Mouse (Mus musculus) spleen, adult 12 weeks (tissue): ENCODE results near the gene Ccdc115.
A peak's percentile ranks its signal among the peaks of the same experiment; 100 is the strongest.
"Not testable (repeated sequence)": the region's sequence is repeated elsewhere in the genome, so short reads cannot be mapped to it uniquely, and the experiment has no call there.

Source experiments
- DNase-seq: peaks from one replicate; pipeline ENCODE4 v3.0.0; 2022; ENCODE audit warnings: low spot score

The Ccdc115 gene

DNA sequence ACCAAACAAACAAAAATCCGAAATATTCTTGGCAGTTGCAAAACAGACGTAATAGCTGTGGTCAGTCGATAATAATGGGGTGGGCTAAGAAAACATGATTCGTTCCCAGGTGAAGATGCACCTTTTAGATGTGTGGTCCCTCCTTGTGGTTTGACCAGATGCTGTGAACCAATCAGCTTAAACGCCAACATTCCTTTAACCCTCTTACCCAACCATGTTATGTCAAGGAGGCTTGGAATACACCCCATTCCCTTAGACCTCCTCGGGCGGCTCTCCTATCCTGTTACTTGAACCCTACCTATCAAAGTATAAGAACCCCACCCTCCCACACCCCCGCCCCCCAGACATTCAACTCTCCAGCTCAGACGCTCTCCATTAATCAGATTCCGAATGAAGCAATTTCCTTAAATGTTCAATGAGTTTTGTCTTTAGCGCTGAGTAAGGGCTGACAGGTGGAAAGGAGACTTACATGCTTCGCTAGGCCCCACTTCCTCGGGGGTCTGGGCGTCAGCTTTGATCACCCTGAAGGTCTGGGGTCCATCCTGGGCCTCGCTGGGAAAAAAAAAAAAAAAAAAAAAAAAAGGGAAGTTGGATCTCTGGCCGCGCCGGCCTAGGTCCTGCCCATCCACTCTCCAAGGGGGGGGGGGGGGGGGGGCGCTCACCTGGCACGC is 956 bp downstream of the Ccdc115 start:
- no peak for DNase-seq

DNA sequence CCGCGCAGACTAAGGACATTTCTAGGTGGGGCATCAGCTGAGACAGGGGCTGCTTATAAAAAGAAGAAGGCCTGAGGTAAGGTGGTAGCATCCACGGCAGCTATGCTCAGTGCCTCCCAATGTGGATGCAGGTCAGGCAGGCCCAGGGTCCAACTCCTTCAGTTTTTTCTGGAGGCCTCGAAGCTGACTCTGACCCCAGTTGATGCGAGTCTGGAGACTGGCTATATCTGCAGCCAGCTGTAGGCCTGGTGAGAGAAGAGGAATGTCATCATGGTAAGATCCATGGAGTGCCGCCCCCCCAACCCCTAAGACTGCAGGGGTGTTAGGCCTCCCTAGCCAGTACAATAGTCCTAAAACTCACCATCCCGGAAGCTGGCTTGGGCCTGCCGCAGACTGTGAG is 2.1 kb downstream of the Ccdc115 start:
- not testable (repeated sequence) for DNase-seq

DNA sequence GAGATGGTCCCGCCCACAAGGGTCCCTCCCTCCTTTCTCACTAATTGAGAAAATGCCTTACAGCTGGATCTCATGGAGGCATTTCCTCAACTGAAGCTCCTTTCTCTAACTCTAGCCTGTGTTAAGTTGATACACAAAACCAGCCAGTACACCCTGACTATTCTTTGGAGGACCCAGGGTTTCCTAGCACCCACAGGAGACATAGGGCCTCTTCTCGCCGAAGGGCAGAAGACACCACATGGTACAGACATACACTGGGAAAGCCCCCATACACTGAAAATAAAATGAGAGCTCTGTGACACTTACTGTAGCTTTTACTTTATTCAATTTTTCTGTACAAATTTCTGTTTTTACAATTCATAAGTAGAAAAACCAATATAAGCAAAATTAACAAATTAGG is 3.1 kb downstream of the Ccdc115 start:
- DNase-seq = no peak

DNA sequence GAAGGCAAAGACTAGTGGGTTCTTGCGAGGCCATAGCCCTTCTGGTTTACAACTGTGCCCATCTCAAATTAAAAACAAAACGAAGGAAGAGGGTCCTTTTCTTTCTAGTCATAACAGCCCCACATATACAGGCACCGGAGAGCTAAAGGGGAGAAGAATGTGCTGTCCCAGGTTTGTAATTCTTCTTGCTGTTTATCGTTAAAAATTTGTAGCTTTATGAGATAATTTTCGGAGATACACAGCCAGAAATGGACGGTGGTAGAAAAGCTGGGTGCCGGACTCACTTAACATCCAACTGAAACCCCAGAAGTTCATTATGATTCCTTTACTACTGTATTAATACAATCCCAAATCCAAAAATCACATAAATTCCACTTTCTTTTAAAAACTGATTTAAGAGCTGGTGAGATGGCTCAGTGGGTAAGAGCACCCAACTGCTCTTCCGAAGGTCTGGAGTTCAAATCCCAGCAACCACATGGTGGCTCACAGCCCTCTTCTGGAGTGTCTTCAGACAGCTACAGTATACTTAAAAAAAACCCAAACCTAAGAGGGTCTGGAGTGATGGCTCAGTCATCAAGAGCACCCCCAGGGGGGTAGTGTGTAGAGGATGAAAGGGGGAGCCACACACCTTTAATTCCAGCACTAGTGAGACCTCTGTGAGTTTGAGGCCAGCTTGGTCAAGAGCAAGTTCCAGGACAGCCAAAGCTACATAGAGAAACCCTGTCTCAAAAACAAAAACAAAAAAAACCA is 3.9 kb downstream of the Ccdc115 start:
- DNase-seq = no peak

- DNase-seq = peak; percentile 83
These were observed 4.8 kb downstream of the Ccdc115 start for GRCm38 (mm10) chr1:34434660-34435160.

DNA sequence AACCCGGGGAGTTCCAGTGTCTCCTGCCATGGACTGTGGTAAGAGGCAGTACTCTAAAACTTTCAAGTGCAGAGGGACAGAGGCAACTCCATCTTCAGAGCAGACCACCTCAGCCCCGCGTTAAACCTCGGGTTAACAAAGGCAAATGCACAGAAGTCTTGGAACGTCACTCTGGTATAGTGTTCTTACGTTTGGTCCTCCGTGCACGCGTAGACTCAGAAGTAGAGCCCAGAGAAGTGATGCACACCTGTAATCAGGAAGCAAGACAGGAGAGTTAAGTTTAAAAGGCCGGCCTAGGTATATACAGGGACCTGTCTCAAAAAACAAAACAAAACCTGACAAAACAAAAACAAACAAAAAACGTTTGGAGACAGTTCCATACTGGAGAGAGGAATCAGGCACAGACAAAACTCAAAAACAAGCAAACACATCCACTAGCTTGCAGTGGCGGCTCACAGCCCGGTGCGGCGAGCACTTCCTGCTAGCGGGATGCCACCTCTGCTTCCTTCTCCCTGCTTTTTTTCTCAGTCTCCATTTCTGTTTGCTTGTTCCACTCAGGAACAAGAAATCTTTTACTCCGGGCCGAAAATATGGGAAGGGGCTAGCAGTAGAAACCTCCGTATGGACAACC is 5.5 kb downstream of the Ccdc115 start:
- DNase-seq = peak; percentile 21

- DNase-seq = no peak
These were observed 6.5 kb downstream of the Ccdc115 start for GRCm38 (mm10) chr1:34432776-34433481.

GRCm38 (mm10) chr1:34432411-34432775 is 7.1 kb downstream of the Ccdc115 start:
- DNase-seq = no peak

- DNase-seq = no peak
These were observed 8.0 kb downstream of the Ccdc115 start for GRCm38 (mm10) chr1:34431431-34431830.

DNA sequence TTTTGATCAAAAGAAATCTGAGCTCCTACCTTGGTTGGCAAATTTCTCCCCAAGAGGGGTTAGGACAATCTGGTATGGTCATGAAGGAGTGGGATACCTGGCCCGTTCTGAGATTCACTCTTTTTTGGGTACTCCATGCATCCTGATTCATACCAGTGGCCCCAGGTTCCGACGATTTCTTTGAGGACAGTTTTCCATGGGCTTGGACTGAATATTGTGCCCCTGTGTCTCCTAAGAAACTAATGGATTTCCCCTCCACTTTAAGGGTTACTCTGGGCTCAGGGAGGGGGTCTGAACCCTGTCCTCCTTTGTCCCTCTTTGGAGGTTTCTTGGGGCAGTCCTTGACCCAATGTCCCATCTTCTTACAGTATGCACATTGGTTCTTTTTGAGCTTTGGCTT is 8.5 kb downstream of the Ccdc115 start:
- DNase-seq = no peak

DNA sequence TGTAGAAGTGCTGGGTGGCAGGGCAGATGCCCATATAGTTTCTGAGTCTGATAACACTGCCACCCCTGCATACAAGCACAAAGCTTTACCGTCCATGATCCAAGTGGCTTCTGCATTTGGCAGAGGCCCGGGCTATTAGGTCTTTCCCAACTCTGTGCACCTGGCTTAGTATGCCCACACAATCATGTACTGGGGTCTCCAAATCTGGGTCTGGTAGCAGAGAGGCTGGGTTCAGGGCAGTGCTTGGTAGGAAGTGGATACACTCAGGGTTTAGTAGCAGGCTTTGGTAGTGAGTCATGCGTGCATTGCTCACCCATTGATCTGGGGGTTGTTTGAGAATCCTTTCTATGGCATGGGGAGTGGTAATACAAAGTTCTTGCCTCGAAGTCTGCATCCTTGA is 10.2 kb downstream of the Ccdc115 start:
- no peak for DNase-seq

- no peak for DNase-seq
These were observed 11.0 kb downstream of the Ccdc115 start for GRCm38 (mm10) chr1:34428466-34428865.

DNA sequence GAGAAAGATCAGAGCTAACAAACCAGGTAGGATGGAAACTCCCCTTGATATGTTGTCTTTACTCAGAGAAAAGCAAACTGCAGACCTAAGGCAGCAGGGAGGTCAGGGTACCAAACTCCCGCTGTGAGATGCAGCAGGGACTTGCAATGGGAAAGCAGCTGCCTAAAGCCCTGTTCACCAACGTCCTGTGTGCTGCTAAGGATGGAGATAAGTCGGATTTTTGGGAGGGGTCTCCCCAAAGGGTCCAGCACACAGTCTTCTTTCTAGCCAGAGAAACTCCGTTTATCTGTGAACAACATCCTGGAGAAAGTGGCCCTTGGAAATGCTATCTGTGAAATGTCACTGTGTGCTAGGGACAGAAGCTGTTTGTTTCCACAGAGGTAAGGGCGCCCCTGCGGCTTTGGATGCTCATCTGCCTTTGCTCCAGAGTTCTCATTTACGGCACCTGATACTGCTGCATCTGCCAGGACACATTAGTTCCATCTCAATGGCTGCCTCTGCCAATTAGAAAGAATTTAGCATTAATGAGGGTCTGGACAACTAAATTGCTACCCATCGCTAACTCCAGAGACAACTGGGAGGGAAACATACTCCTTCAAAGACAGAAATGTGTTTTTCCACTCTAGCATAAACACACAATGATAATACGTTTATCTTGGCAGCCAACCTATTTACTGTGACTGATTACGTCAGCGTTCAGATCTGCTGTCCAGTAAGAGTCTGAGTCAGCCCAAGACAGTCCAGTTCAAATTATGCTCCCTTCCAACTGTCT is 40.1 kb downstream of the Ccdc115 start:
- DNase-seq = no peak

DNA sequence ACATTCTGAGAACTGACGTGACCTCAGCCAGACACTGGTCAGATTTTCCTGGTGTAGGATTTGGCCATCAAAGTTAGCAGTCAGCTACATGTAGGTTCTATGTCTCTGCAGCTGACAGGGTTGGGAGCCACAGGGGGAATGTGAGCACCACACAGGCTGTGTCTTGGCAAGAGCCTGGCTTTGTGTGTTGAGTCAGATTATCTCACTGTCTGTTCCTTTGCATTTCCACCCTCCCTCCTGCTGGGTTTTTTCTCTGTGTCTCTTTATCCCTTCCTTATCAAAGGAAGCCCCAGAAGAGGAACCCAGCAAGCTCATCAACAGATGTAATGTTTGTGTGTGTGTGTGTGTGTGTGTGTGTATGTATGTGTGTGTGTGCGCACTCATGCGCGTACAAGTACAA is 43.2 kb downstream of the Ccdc115 start:
- no peak for DNase-seq

DNA sequence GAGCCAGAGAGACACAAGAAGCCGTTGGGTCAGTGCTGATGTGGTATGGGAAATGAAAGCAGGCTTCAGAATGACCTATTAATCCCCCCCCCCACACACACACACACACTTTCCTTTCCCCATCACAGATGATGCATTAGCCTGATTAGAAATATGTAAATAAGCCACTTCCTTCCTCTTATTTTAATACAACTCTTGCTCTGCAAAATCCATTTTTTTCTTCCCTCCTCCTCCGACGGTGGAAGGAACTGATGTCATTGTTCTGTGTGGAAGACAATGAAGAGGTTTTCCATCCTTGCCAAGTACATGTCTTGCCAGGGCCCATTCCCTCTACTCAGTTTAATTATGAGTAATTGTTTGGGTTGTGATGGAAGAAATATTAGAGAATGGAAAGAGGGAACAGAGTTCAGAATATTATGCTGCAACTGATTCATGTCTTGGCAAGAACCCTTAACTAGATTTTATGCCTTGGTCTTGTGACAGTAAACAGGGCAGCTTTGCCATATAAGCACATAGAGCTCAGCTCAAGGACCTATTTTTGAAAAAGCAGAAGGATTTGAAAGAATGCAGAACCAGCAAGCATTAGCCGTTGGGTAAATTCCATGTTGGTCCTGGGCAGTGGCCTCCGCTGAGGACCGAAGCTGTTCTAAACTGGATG is 50.1 kb downstream of the Ccdc115 start:
- no peak for DNase-seq

- DNase-seq = no peak
These were observed 50.6 kb downstream of the Ccdc115 start for GRCm38 (mm10) chr1:34388849-34389233.

GRCm38 (mm10) chr1:34387346-34388327 is 51.8 kb downstream of the Ccdc115 start:
- no peak for DNase-seq
